Mouse (Mus musculus) thymus, postnatal 14 days (tissue): ENCODE data around the gene 0610010K14Rik.

Source experiments
- DNase-seq: peaks from one replicate; pipeline ENCODE4 v3.0.0; 2021

0610010K14Rik gene

DNA sequence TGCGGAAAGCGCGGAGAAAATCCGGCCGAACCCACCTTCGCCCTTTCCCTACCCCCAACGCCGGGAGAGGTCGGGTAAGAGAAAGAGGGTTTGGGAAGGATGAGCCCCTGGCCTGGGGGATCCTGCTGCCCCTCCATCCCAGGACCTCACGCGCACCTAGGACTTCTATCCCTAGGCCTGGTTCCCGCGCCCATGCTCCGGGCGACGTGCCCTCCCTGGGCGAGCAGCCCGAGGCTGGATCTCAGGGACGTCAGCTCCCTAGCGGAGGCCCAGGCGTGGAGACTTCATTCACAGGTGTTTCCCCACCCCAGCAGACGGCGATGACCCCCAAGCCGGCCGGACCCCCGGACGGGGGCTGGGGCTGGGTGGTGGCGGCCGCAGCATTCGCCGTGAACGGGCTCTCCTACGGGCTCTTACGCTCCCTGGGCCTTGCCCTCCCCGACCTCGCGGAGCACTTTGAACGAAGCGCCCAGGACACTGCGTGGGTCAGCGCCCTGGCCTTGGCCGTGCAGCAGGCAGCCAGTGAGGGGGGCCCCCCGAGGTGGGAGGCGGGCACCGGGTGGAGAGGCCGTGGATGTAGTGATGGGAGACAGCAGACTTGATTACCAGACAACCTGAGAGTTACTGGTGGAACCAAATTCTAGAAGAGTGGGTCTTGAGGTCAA, 23.4 kb downstream of the 0610010K14Rik start:
- no peak for DNase-seq

DNA sequence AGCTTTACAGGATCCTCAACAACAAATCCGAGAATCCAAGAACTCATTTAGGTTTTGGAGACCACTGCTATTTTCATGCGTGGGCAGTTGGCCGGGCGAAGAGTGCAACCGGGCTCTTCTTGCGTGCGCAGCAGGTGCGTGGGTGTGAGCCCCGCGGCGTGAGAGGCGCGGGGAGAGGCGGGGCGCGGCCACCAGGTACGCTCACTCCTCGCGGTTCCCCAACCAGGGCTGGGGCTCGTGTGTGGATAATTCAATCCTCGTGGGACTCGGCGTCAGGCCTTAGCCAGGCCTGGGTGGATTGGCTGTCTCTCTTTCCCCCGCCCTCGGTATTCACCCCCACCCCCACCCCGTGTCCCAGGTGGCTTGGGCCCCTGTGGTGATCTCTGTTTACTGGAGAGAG, 24.0 kb downstream of the 0610010K14Rik start:
- DNase-seq: no peak

DNA sequence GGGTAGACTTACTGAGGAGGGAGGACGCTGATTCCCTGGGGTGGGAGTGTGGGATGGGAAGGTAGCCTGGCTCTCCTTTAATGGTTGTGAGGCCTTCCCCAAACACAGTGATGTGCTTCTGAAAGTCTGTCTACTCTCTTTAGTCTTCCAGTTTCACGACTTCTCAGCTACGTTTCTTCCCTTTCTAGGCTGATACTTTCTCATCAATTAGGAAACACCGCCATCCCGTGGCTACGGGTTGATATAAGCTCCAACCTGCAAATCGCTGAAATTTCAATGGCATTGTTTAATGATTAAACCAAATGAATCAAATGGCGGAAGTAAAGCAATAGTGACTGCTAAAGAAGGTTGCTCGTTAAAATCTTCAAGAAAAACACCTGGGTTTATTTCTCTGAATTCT, 24.8 kb downstream of the 0610010K14Rik start:
- peak; percentile 58 for DNase-seq

DNA sequence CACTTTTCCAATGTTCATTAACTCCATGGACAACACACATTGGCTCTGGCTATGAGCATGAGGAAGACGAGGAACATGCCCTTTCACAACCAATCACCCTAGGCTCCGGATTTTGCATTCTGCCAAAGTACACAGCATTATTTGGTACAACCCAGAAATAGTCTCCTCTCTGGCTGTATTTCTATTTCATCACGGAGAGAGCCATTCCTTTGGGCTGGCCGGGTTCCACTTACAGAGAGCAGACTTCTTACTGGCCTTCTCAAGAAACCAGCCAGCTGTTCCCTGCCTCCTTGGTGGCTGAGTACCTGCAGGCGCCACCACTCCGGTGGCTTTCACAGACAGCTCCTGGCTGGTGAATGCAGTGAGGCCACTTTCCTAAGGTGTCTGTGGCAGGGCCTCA, 25.3 kb downstream of the 0610010K14Rik start, which contains the start of gene Slc16a11:
Gene Slc16a11 (plus strand): TSS at position 330 of the 400 bp plus-strand sequence.
- DNase-seq: no peak

DNA sequence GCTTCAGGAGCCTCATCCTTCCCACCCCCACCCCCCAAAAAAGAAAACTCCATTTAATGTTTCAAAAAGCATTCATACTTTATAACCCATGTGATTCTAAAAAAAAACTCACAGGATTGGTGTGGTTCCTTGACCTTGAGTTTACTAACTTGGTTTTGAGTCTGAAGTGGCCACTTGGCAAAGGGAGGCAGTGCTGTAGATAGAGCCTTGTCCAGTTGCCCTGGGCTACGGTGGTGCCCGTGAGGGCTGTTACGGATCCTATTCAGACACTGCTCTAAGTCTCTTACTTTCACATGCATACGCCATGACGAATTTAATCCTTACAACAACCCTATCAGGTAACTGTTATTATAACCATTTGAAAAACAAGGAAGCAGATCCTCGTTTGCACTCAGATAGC, 25.7 kb downstream of the 0610010K14Rik start:
- no peak for DNase-seq

DNA sequence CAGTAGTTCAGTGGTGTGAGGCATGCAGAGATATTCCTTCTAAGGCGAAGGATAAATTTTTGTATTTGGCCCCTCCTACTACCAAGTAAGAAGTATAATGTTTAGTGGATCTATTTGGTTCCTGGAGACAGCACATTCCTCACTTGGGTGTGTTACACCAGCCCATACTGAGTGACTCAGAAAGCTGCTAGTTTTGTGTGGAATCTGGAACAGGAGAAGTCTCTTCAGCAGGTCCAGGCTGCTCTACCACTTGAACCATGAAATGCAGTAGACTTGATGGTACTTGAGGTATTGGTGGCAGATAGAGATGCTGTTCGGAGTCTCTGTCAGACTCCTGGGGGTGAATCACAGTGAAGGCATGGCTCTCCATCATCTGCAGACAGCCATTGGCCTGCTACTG, 27.0 kb downstream of the 0610010K14Rik start:
- no peak for DNase-seq

DNA sequence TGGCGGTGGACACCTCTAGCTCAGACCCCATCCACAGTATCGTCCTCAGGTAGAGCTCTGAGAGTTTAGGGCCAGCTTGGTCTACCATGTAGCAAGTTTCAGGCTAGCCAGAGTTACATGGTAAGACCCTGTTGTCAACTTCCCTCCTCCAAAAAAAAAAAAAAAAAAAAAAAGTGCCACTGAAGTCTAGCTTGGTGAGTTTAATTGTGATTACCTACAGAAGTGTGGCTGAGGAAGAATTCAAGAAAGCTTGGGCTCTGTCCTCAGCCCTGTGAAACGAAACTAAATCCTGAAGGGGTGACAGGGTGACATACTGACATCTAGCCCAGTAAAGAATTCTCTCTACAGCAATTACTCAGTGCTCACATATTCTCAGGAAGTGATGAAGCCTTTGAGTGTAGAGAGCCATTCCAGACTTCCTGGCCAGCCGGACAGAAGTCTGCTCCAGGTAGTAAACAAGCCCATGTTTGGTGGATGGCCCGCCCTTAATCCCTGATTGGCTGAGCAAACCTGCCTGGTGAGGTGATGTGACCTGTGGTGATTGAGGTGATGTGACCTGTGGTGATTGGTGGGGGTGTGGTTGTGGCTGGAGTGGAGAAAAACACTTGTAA, 28.8 kb downstream of the 0610010K14Rik start:
- DNase-seq: no peak

DNA sequence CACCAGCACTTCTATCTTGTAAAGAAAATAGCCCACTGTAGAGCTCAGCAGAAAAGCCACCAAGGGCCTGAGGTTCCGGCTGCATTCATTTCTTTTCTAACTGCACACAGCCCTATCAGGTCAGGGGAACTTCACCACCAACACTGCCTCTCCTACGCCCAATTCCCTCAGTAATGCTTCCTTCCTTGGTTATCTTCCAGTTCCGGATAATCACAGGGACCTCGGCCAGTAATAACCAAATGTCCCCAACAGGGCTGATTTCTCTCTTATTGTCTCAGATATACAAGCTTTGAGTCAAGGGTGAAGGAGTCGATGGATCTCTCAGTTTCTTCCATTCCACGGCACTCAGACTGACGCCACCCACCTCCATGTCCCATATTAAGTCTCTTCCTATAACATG, 30.4 kb downstream of the 0610010K14Rik start:
- no peak for DNase-seq

DNA sequence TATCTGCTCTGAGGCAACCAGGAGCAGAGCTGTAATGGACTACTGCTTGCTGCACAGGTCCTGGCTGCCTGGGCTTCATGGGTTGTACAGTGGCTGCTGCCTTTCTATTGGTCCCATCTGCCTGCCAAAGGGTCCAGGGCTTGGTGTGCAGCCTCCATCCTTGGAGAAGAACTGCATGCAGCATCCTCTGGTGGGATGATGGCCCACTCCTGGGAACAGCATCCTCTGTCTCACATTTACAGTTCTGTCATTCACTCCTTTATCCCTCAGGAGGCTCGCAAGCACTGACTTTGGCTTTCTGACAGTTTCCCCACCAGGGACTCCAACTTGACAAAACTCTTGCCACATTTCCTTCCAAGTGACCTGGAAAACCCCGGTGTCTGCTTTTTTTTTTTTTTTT, 30.9 kb downstream of the 0610010K14Rik start:
- no peak for DNase-seq

DNA sequence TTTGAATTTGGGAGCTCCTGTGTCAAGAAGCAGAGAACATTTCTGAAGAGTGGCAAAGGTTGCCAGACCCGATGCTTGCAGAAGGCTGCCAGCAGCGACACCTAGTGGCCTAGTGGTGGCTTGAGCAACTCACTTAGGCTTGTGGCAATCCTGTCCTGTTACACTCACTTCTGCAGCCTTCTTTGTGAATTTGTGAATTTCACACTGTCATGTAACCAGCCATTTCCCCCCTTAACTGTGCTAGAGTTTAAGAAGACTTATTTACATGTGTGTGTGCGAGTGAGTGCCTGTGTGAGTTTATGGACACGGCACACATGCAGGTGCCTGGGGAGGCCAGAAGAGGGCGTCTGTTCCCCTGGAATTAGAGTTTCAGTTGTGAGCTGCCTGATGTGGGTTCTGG, 36.0 kb downstream of the 0610010K14Rik start:
- DNase-seq: peak; percentile 82

DNA sequence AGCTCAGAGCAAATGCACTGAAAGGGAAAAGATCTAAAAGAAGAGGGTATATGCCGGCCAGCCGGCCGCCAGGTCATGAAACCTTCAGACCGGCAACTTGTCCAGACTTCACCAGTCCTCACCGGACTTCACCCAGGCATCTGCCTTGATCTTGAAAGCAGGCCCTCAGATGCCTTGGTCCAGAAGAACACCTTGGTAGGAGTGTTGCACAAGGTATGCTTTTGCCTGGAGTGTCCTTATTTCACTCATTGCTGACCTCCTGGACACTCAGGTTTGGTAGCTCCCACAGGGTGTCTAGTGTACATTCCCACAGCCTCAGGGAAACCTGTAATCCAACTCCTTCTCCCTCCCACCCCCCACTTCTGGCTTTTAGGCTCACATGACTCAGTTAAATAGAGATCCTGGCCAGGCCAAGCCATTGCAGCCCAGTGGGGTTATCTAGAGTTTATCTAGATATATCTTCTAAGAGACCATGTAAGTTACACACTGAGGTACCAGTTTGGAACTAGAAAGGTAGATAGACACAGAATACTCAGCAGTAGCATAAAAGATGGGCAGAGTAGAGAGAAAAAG, 37.6 kb downstream of the 0610010K14Rik start:
- no peak for DNase-seq

DNA sequence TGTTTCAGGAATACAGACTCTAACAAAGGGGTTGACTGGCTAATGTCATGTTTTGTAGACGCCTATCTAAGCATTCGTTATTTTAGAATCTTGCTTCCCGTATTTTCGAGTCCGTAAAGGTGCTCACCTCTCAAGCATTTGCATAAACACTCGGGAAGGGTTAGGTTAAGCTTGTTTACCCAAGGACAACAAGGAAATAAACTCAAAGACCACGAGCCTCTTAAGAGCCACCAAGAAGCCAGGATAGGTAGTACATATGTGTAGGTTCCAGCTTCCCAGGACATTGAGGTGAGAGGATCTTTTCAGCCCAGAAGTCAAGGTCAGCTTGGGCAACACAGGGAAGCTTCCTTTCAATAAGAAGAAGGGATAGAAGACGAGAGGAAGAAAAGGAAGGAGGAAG, 38.6 kb downstream of the 0610010K14Rik start:
- no peak for DNase-seq

DNA sequence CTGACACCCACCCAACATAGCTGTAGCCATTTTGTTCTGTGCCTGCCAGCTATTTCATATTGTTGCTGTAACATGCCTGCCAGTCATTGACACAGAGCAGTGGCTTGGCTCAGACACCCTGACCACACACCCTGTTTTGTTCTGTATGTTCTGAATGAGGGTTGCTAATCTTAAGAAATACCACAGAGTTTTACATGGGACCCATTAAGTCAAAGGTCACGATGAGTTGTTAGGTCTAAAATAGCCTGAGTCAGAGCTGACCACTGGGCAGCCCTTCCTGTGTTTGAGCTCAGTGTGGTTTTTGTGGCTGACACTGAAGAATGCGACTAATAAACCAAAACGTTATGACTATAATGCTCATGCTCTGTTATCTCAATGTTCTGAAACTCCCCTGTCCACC, 39.4 kb downstream of the 0610010K14Rik start:
- no peak for DNase-seq

DNA sequence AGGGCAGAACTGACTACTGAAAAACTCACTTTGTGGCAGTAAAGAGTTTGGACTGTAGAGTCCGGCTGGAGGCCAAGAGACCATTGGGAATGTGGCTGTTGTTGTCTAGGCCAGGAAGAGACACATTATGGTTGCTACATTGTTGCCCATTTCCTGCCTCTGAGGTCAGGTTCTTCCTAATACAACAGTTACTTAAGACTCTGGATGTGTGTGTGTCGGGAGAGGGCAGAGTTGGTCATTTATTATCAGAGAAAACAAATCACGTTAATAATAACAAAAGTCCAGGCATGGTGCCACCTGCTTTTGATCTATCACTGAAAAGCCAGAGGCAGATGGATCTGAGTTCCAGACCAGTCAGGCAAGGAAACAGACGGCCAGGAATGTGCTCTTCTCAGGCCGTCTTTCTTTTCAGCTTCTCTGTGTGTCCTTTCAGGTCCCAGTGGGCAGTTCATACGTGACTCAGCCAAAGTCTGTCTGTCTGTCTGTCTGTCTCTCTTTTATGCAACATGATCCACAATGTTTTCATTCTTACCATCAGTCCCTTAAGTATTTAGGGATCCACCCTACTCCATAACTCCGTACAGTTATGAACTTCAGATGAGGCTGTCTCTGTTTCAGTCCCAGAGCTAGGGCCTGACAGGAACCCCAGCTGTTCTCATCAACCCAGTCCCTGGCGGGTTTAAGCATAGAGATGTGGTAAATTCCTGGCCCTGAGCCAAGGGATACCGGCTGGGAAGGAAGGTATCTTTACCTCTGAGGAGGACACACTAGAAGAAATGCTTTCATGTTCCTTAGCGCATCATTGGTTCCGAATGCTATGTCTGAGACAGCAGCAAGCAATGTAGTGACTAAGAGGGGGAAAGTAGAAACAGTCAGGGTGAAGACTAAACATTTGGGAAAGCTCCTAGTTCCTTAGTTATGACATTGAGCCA, 44.1 kb downstream of the 0610010K14Rik start:
- no peak for DNase-seq

DNA sequence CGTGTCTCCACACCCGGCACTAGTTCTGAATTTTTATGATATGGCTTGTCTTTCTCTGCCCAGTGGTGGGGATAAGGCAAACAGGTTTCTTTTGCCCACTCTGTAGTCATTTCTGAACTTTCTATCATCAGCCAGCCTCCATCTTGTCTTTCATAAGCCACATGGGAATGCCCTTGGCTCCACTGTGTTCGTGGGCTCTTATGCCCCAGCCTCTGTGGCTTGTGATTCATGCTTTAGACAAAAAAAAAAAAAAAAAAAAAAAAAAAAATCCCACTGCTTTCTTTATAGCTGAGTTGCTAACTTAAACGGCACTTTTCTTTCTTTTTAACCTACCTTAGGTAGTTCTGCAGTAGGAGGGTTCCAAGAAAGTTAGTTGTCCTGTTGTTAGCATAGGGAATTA, 45.6 kb downstream of the 0610010K14Rik start:
- no peak for DNase-seq

DNA sequence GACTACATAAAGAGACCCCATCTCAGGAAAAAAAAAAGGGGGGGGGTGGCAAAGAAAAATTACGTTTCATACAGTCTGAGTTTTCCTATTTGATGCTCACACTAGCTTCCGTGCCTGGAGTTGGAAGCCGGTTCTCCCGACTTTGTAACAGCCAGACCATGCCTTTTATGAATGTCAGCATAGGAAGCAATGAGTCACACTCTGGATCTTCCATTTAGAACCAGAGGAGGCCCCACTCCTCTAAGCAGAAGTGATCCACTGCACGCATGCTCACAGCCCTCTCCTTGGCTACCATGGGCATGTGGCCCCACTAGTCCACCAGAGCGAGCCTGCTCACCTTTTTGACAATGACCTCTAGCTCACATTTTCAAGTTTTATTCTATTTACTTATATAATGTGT, 46.5 kb downstream of the 0610010K14Rik start:
- no peak for DNase-seq

DNA sequence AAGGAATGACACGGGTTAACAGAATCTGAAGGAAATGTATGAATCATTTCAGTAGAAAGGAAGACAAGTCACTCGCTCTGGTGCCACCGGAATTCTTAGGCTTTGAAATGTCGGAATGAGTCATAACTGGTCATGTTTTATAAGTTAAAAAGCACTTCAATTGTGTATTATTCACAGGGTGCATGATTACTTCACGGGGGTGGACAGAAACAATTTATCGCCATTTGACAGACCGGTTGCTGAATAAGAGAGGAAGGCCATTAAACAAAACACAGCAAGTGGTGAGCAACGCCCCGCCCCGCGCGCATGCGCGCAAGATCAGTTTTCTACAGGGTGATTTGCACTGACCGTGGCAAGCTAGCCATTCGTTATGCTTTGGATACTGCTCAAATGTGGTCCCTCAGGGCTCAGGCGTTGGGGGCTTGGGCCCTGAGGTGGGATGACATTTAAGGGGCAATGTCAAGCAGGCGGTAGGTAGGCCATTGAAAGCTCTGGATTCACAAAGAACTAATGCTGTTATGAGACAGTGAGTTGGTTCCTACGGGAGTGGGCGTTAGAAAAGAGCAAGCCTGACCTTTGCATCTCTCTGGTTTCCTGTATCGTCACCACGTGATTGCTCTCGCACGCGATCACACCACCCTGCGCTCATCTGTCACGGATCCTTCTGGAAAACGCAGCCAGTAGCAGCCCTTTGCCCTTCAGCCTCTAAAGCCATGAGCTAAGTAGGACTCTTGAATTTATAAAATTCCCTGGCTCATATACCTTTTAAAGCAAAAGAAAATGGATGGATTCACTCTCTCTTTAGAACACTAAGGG, 48.2 kb downstream of the 0610010K14Rik start:
- DNase-seq: no peak
